Mouse (Mus musculus) lung, postnatal 0 days (tissue): ENCODE measurements around the gene Sptlc2.

Experiments used
- CTCF ChIP-seq: IDR thresholded peaks from 2 replicates; pipeline ENCODE4 v1.5.1; 2016; ENCODE audit warnings: antibody characterized with exemption, mild to moderate bottlenecking
- EP300 ChIP-seq: IDR thresholded peaks from 2 replicates; pipeline ENCODE4 v1.6.1; 2016; ENCODE audit warnings: antibody characterized with exemption, mild to moderate bottlenecking, control low read depth

- TF ChIP-seq CTCF, result no peak
- TF ChIP-seq EP300, result no peak
These were observed 106.4 kb downstream of the Sptlc2 start for GRCm38 (mm10) chr12:87281766-87282165.
